Mouse (Mus musculus) megakaryocyte-erythroid progenitor cell, adult 5-6 weeks (primary cell): ENCODE measurements around the gene Nos2. TPM values are rescaled to one million over a fixed set of nuclear protein-coding genes. Genes with fewer than 3 reads are reported as not detected.

ENCODE experiments used
- ATAC-seq: replicated peaks from 2 replicates; pipeline ENCODE4 v1.8.0; 2016; ENCODE audit warnings: mild to moderate bottlenecking, inconsistent platforms; ENCODE audit not compliant: severe bottlenecking, poor library complexity, low FRiP score, low TSS enrichment
- total RNA-seq, 2 experiments: library from RNA; stranded (forward) in 1 of 2; stranded (reverse) in 1 of 2; fragments of 200-1000, 215-1000 nt in 1 of 2; fragments of >200 nt in 1 of 2; fragmentation: Nextera tagmentation in 1 of 2; gene quantifications; 2 replicates each; pipeline ENCODE4 v1.2.3; 2014 to 2017

Nos2 gene
- total RNA-seq (2014; fragmentation: Nextera tagmentation) (not detected in 2 replicates), total RNA-seq (2017) (not detected in 2 replicates)

GRCm38 (mm10) chr11:78920411-78920939 is at the start of gene Nos2:
Gene Nos2, plus strand, starts transcription at chr11:78920787.
- no peak for ATAC-seq

- ATAC-seq, result no peak
Measured at GRCm38 (mm10) chr11:78870891-78871290, 49.7 kb upstream of the Nos2 start.

GRCm38 (mm10) chr11:78872782-78873181 is 47.8 kb upstream of the Nos2 start:
- ATAC-seq, result no peak

GRCm38 (mm10) chr11:78879727-78880126 is 40.9 kb upstream of the Nos2 start:
- no peak for ATAC-seq

DNA sequence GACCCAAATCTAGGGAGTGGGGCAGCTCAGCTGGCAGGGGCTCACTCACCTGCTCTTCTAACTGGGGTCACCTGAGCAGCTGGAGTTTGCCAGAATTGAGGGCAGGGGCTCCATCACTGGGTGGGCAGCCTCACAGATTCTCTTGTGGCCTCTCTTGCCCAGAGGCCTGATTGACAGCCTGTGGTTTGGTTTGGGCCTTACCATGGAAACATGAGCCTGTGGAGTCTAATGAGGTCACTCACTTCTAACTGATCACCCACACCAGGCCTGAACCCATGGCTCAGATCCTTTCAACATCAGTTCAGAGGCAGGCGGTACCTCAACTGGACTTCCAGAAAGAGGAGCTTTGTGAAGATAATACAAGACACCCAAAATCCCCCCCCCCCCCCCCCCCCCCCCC is 33.9 kb upstream of the Nos2 start:
- ATAC-seq, result no peak

GRCm38 (mm10) chr11:78887102-78887971 is 33.2 kb upstream of the Nos2 start:
- ATAC-seq, result no peak

- no peak for ATAC-seq
Measured at GRCm38 (mm10) chr11:78889156-78889555, 31.4 kb upstream of the Nos2 start.

- ATAC-seq, result peak; percentile 78
Measured at GRCm38 (mm10) chr11:78896357-78897123, 24.0 kb upstream of the Nos2 start.

DNA sequence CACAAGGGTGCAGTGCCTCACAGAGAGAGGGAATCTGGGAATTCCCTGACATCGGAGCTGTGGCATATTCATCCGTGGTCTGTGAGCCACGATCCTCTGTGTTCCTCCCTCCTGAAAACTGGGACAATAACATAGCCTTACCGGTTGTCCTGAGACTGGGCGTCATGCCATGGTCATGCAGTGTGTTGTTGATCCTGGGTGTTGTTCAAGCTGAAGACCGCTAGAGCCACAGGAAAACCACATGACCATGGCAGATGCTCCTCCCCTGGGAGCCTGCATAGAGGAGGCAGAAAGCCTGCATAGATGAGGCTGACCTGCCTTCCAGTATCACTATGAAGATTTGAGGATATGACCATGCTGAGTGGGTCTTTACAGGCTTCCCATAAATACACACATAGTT is 5.1 kb upstream of the Nos2 start:
- ATAC-seq, result no peak

- no peak for ATAC-seq
Measured at GRCm38 (mm10) chr11:78916410-78916809, 4.2 kb upstream of the Nos2 start.

DNA sequence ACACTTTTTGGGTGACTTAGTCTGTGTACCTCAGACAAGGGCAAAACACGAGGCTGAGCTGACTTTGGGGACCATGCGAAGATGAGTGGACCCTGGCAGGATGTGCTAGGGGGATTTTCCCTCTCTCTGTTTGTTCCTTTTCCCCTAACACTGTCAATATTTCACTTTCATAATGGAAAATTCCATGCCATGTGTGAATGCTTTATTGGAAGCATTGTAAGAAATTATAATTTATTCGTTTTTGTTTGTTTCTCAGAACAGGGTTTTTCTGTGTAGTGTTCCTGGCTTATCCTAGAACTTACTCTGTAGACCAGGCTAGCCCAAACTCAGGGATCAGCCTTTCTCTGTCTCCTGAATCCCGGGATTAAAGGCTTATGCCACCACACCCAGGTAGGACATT is 842 bp upstream of the Nos2 start:
- no peak for ATAC-seq

GRCm38 (mm10) chr11:78922678-78923407 is 2.3 kb downstream of the Nos2 start:
- peak; percentile 51; the same call in 1 of the 2 replicates for ATAC-seq

DNA sequence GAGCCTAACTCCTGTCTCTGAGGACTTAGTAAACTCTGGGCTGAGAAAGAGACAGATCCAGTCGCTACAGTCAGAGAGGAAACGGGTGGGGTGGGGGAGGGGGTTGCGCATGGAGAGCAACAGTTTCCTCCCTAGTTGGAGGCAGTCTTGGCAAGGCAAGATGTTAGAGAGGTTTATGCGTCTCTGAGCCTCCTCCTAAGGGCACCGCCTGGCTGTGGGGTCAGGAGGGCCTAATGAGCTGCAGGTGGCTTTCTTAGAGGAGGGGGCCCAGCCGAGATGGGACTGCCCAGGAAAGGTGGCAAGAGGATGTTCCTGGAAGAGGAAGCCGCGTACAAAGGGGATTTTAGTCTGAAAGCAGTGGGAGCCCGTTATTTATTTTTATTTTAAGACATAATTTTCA is 3.5 kb downstream of the Nos2 start:
- ATAC-seq, result no peak

- ATAC-seq, result no peak
Measured at GRCm38 (mm10) chr11:78924916-78925315, 4.3 kb downstream of the Nos2 start.

- no peak for ATAC-seq
Measured at GRCm38 (mm10) chr11:78929345-78929744, 8.8 kb downstream of the Nos2 start.

GRCm38 (mm10) chr11:78934307-78934706 is 13.7 kb downstream of the Nos2 start:
- no peak for ATAC-seq

DNA sequence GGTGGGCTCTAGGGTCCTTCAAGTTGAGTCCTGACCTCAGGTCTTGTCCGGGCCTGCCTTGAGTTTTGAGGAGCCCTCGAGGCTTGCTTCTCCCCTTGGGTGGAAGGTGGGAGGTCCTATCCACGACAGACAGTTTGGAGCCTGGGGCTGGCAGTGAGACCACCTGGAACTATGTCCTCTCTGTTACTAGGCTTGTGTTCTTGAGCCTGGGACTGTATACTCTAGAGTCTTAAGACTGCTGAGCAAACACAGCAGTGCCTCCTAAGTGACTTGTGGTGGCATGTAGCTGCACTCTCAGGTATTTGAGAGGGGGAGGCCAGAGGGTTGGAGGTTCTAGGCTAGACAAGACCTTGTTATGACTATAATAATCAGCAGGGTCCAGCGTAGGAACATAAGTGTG is 14.1 kb downstream of the Nos2 start:
- ATAC-seq, result no peak

GRCm38 (mm10) chr11:78935178-78935577 is 14.6 kb downstream of the Nos2 start:
- ATAC-seq, result no peak

DNA sequence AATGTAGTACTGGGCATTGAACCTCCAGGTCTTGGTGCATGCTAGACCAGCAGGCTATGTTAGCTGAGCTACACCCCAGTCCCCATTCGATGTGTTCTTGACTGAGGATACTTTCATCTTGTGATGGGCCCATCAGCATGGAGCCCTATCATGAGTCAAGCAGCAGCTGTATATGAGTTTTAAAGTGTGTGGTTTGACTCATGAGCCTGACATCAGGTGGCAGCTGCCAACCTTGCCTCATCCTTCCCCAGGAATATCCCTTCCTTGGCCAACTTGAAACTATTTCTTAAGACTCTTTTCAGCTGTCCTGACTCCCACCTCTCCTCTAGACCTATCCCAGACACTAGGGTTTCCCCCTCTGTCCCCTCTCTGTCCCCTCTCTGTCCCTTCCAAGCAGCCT is 22.5 kb downstream of the Nos2 start:
- no peak for ATAC-seq

GRCm38 (mm10) chr11:78950365-78950764 is 29.8 kb downstream of the Nos2 start:
- no peak for ATAC-seq
